Mouse (Mus musculus) thymus, postnatal 0 days (tissue): ENCODE results near the gene Lpin2. TPM values are rescaled to one million over a fixed set of nuclear protein-coding genes. Genes with fewer than 3 reads are reported as not detected.

Source experiments
- DNase-seq: peaks from one replicate; pipeline ENCODE4 v3.0.0-alpha.2; 2015; ENCODE audit warnings: low spot score
- polyA plus RNA-seq: library from polyadenylated mRNA; unstranded; fragments of >200 nt; fragmentation: Nextera tagmentation; extraction: Ambion mirVana; gene quantifications from 2 replicates; pipeline ENCODE4 v1.2.1, GENCODE M21; 2015

Lpin2 gene
- polyA plus RNA-seq, 1 experiment from 2014 or later: 19.8 TPM

GRCm38 (mm10) chr17:71228651-71229050, 46.3 kb downstream of the Lpin2 start:
- no peak for DNase-seq

DNA sequence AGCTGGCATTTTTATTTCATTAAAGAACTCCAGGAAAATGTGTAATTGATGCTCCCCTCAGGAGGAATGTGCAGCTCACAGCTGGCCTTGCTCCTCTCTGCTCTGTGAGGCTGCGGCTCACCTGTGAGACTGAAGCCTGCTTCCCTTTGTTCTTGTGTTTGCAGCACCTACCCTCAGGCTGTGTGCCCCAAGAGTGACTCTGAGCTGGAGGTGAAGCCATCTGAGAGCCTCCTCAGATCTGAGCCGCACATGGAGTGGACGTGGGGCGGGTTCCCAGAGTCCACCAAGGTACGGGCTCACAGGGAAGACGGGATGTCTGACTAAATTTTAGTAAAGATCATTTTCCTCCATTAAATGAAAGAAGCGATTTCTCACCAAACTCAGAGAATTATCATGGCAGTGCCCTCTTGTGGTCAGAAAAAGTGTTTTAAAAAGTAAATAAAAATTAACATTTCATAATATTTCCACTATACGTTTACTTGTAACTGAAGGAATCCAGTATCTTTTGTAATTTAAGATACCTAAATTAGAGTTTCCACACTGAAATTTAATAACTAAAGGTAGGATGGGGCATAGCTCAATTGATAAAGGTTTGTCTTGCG, 47.8 kb downstream of the Lpin2 start:
- no peak for DNase-seq

- no peak for DNase-seq
Measured at GRCm38 (mm10) chr17:71231998-71232397, 49.6 kb downstream of the Lpin2 start.

DNA sequence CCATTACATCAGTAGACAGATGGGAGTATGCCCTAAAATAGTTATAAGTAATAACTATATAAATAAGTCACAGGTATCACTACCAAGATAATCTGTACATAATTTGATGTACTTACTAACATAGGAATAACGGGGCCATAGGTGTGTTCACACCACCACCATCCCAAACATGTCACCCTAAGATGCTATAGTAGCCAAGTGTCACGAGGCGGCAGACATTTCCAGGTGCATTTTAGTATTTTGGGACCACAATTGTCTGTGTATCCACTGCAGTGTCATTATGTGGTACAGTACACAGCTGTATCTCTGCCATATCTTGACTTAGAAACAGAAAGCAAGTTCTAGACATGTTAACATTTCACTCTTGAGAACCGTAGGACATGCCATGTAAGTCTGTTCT, 50.9 kb downstream of the Lpin2 start:
- DNase-seq: no peak

DNA sequence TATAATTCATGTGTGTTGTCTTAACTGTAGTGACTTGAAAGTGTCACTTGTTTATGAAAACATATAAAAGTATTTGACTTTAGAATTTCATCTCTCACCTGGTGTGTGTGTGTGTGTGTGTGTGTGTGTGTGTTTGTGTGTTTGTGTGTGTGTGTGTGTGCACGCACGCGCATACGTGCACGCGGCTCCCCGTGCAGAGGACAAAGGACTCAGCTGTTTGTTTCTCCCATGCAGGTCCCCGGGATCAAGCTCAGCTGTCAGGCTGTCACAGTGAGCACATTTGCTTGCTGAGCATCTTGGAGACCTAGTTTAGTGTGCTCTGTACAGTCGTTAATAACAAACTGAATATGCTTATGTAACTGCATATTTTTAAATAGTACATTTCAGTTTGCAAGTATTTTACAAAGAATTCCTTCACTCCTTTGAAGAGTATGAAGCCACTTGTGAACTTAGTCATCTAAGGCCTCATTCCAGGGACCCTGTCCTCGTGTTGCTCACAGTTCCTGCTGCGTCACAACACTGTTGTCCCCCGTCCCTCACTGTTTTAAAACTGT, 51.8 kb downstream of the Lpin2 start:
- DNase-seq: no peak

GRCm38 (mm10) chr17:71235229-71235958, 53.0 kb downstream of the Lpin2 start:
- no peak for DNase-seq

- DNase-seq: no peak
Measured at GRCm38 (mm10) chr17:71238494-71238893, 56.1 kb downstream of the Lpin2 start.

DNA sequence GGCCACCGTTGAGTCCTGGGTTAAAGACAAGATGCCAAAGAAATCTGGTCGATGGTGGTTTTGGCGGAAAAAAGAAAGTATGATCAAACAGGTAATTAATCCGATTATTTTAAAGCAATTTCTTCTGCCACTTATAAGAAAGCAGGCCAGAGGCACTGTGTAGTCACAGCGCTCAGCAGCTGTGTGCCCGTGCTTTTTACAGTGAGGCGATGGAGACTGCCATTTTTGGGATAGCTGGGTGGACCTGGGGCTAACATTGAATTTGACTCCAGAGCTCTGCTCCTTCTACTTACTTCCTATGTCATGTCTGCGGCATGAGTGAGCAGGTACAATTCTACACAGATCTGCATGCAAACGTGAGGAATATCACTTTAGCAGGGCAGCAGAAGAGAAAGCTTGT, 58.5 kb downstream of the Lpin2 start:
- DNase-seq: no peak

DNA sequence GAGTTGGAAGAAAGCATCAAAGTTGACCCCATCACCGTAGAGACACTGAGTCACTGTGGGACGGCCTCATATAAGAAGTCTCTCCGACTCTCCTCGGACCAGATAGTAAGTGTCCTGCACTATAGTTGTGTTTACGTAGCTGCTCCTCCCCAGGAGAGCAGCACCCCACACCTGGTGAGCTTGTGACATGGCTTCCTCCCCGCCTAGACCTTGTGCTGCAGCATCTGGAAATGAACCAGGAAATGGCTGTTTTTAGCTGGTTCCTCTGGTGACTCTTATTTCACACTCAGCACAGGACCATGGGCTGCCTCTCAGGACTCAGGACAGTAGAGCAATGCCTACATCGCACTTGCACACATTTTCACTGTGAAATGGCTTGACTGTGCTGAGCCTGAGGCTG, 60.3 kb downstream of the Lpin2 start:
- no peak for DNase-seq

GRCm38 (mm10) chr17:71245133-71245532, 62.8 kb downstream of the Lpin2 start:
- no peak for DNase-seq

DNA sequence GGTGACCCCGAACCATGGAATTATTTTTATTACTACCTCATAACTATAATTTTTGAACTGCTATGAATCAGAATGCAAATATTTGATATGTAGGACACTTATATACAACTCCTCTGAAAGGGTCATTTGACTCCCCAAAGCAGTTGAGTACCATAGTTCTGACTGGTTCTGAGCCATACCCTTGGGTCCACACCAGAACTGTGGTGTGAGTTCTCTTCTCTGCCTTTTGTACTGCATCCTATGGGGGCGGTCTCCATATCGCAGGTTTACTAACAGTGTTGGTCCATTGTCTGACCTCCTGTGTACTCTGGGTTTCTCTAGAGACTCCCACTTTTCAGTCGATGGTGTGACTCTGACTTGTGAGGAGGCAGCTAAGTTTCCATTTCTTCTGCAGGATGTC, 63.7 kb downstream of the Lpin2 start:
- DNase-seq: no peak

DNA sequence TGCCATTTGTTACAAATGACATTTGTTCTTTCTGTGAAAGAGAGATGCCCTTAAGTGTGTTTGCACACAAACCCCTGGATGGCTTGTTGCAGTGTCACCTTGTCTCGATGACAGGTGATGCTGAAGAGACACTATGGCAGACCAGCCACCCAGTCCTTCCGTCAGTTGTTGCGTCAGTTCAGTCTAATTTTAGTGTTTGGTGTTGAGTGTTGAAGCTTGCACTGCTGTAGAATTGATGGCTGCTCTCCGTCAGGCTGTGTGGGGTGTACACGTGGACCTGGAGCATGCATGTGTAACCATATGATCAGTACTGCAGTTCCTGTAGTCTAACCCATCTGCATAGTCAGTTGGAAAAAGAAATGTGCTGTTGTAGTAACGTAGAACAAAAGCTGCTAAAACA, 66.6 kb downstream of the Lpin2 start:
- no peak for DNase-seq

GRCm38 (mm10) chr17:71250046-71250445, 67.7 kb downstream of the Lpin2 start:
- DNase-seq: no peak

DNA sequence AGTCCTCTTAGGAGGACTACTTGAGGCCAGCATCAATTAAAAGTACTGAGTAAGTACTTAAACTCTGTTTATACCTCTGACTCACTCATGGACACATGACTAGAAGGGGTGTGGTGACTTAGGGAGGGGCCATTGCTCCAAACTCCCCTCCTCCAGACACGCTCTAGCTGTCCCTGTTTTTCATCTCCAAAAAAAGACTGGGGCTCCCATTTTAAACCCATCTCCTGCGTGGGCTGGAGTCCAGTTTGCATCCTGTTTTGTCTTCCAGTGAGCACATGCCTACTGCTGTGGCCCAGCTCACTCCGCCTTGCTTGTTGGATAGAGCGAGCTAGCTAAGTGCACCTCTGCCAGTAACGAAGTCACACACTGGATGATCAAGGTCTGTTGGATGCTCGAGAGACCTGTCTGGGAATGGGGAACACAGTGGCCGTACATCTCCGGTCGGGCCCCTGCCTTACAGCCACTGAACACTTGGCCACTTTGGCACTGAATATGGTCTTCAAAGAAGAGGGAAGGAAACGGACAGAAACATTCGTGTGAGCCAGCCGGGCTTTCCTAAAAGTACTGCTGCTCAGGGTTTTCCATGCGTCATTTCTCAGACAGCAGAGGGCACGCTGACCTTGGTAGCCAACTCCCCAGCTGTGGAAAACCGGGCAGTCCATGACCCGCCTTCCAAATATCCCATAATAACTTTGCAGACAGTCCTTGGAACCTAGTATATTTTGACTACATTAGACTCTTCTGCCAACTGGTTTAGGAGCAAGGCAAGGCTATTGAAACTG, 68.7 kb downstream of the Lpin2 start:
- DNase-seq: no peak

- DNase-seq: no peak
Measured at GRCm38 (mm10) chr17:71251601-71252001, 69.2 kb downstream of the Lpin2 start.

GRCm38 (mm10) chr17:71252101-71252500, 69.7 kb downstream of the Lpin2 start:
- no peak for DNase-seq

GRCm38 (mm10) chr17:71253391-71253790, 71.0 kb downstream of the Lpin2 start:
- no peak for DNase-seq

GRCm38 (mm10) chr17:71254106-71254505, 71.7 kb downstream of the Lpin2 start:
- DNase-seq: no peak

DNA sequence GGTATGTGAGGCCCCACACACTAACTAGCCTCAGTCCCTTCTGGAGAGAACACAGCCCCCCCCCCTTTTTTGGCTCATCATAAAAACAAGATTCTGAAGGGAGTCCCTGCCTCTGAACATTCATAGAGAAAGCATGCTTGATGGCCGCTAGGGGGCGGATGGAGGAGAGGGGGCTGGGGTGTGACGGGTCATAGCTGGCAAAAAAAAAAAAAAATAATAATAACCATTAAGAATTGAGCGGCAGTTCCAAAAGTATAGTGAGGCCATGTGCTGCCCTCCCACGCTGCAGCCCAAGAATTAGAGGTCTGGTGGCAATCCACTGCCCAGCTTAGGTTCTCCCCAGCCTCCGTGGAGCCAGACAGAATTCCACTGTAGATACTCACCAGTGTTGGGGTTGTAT, 72.4 kb downstream of the Lpin2 start:
- peak; percentile 31 for DNase-seq

DNA sequence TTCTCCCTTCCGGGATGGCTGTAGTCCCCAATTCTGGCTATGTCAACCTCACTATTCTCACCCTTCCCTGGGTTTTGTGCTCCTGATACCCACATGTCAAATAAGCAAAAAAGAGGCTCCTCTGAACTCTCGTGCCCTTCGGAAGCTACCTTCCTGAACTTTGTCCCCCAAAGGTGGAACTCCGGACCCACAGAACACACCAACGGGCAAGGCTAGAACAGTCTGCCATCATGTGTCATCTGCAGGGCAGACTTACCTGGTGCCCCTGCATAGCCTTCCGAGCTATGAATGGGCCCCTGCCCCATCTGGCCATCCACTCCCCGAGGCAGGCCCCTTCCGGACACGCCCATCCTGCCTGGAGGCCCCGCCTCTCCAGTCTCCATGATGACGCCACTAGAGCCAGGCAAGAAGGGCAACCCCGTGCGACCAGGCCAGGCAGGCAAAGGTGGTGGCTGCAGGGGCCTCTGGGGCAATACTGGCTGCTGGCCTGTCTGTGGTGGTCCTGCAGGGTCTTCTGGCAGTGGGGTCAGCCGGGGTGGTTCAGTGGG, 73.8 kb downstream of the Lpin2 start:
- DNase-seq: no peak

- DNase-seq: no peak
Measured at GRCm38 (mm10) chr17:71256806-71257536, 74.6 kb downstream of the Lpin2 start.
